Mouse (Mus musculus) frontal cortex, postnatal 10 days (tissue): Measurements from ENCODE around the gene Vsig10.
"Not testable (repeated sequence)": the region's sequence is repeated elsewhere in the genome, so short reads cannot be mapped to it uniquely, and the experiment has no call there.

Source experiments
- DNase-seq, 2 experiments: peaks; one replicate each; pipeline ENCODE4 v3.0.0; 2022; ENCODE audit warnings: low spot score in 2 of 2, mixed read lengths in 1 of 2

The Vsig10 gene

GRCm38 (mm10) chr5:117303691-117304579, 14.9 kb upstream of the Vsig10 start:
- DNase-seq: no peak

- peak in 1 of 2 experiments; percentile 61 for DNase-seq
Observed at GRCm38 (mm10) chr5:117304947-117305346, 13.9 kb upstream of the Vsig10 start.

- DNase-seq: no peak
Observed at GRCm38 (mm10) chr5:117305754-117306153, 13.1 kb upstream of the Vsig10 start.

- DNase-seq: no peak
Observed at GRCm38 (mm10) chr5:117306826-117307225, 12.1 kb upstream of the Vsig10 start.

- DNase-seq: peak in 1 of 2 experiments; percentile 20
Observed at GRCm38 (mm10) chr5:117307699-117308098, 11.2 kb upstream of the Vsig10 start.

GRCm38 (mm10) chr5:117313420-117313819, 5.5 kb upstream of the Vsig10 start:
- DNase-seq: no peak

GRCm38 (mm10) chr5:117313909-117314308, 5.0 kb upstream of the Vsig10 start:
- DNase-seq: no peak

- DNase-seq: no peak
Observed at GRCm38 (mm10) chr5:117314587-117315428, 4.1 kb upstream of the Vsig10 start.

GRCm38 (mm10) chr5:117323751-117324150, 4.9 kb downstream of the Vsig10 start:
- no peak for DNase-seq

GRCm38 (mm10) chr5:117326408-117326807, 7.5 kb downstream of the Vsig10 start:
- DNase-seq: no peak

- no peak for DNase-seq
Observed at GRCm38 (mm10) chr5:117330457-117330856, 11.6 kb downstream of the Vsig10 start.

GRCm38 (mm10) chr5:117337999-117338398, 19.1 kb downstream of the Vsig10 start:
- DNase-seq: no peak

GRCm38 (mm10) chr5:117338503-117338902, 19.6 kb downstream of the Vsig10 start:
- no peak for DNase-seq

GRCm38 (mm10) chr5:117340081-117340480, 21.2 kb downstream of the Vsig10 start:
- no peak for DNase-seq

- no peak for DNase-seq
Observed at GRCm38 (mm10) chr5:117341896-117342295, 23.0 kb downstream of the Vsig10 start.

GRCm38 (mm10) chr5:117344496-117344895, 25.6 kb downstream of the Vsig10 start:
- DNase-seq: not testable (repeated sequence)

- DNase-seq: no peak
Observed at GRCm38 (mm10) chr5:117345432-117345976, 26.6 kb downstream of the Vsig10 start.

- DNase-seq: no peak
Observed at GRCm38 (mm10) chr5:117346281-117346680, 27.4 kb downstream of the Vsig10 start.

GRCm38 (mm10) chr5:117347011-117347410, 28.1 kb downstream of the Vsig10 start:
- DNase-seq: no peak

GRCm38 (mm10) chr5:117347838-117348237, 29.0 kb downstream of the Vsig10 start:
- DNase-seq: no peak

GRCm38 (mm10) chr5:117348279-117348678, 29.4 kb downstream of the Vsig10 start:
- DNase-seq: peak; percentile 50 to 62

GRCm38 (mm10) chr5:117354121-117354520, 35.2 kb downstream of the Vsig10 start:
- DNase-seq: no peak
